Mouse (Mus musculus) spleen, adult 2 months (tissue): ENCODE measurements at regions not wholly inside any gene's neighbourhood (a gene's known extent, or its start where the extent isn't known, plus 50 kb on each side); places are given as distances from the start of the nearest gene placed in this dataset.

Source experiments
- DNase-seq, 2 experiments: peaks; one replicate each; pipeline versions ENCODE4 v3.0.0 to v3.0.0-alpha.2; 2012 to 2021; ENCODE audit warnings: low spot score in 2 of 2, low read depth in 1 of 2
- H3K27ac ChIP-seq: fragments of 200-500 bp; 2 replicates; pipeline ENCODE4 v1.5.1; 2012; ENCODE audit warnings: low read length, inconsistent platforms; ENCODE audit not compliant: insufficient read depth
- H3K27me3 ChIP-seq: fragments of 200-500 bp; 2 replicates; pipeline ENCODE4 v1.6.1; 2012; ENCODE audit warnings: mild to moderate bottlenecking, moderate library complexity, low read length, inconsistent platforms; ENCODE audit not compliant: control insufficient read depth, insufficient read depth
- H3K36me3 ChIP-seq: fragments of 200-500 bp; 2 replicates; pipeline ENCODE4 v1.6.1; 2012; ENCODE audit warnings: mild to moderate bottlenecking, low read length, inconsistent platforms; ENCODE audit not compliant: control insufficient read depth, insufficient read depth
- H3K4me1 ChIP-seq: fragments of 200-500 bp; 2 replicates; pipeline ENCODE4 v1.6.1; 2011; ENCODE audit warnings: inconsistent platforms; ENCODE audit not compliant: control insufficient read depth, insufficient read depth, insufficient read length
- H3K4me3 ChIP-seq: fragments of 200-500 bp; 2 replicates; pipeline ENCODE4 v1.5.1; 2011; ENCODE audit warnings: mild to moderate bottlenecking, inconsistent platforms; ENCODE audit not compliant: insufficient read depth, insufficient read length; ENCODE audit errors: extremely low read depth
- CTCF ChIP-seq: fragments of 200-500 bp; IDR thresholded peaks from 2 replicates; pipeline ENCODE4 v1.5.1; 2011; ENCODE audit warnings: mild to moderate bottlenecking, inconsistent platforms; ENCODE audit not compliant: insufficient read depth, insufficient read length, insufficient replicate concordance; ENCODE audit errors: extremely low read depth
- POLR2A ChIP-seq: fragments of 200-500 bp; IDR thresholded peaks from 2 replicates; pipeline ENCODE4 v1.6.1; 2011; ENCODE audit warnings: low read depth, low read length, inconsistent platforms
- WGBS: fragments of 180-500 bp; shearing (Covaris S2); methylation state at CpG from one replicate; pipeline ENCODE4 v1.1.7; 2018; 5-methylcytosine and 5-hydroxymethylcytosine counted together

- Histone ChIP-seq H3K27me3 (no peaks in the 10 kb centered on the region), H3K36me3 (no peaks in the 10 kb centered on the region), H3K4me3 (no peak overlapping the region), H3K4me1 (no peaks in the 10 kb centered on the region), H3K27ac (no peak overlapping the region)
- no peak for DNase-seq
- 82% methylated on average over 6 of the region's 6 CpGs for WGBS
- TF ChIP-seq CTCF = no peak
- no peak for TF ChIP-seq POLR2A
These were observed 393.8 kb downstream of the Rnd3 start for GRCm38 (mm10) chr2:50755160-50755559.

- H3K4me1 ChIP-seq = no peaks in the 10 kb centered on the region
- no peak for TF ChIP-seq CTCF
- no peaks in the 10 kb centered on the region for H3K27me3 ChIP-seq
- H3K4me3 ChIP-seq = no peak overlapping the region
- WGBS = 89% methylated on average over 9 of the region's 9 CpGs
- no peaks in the 10 kb centered on the region for H3K36me3 ChIP-seq
- DNase-seq = no peak
- no peak overlapping the region for H3K27ac ChIP-seq
These were observed 396.5 kb downstream of the Rnd3 start for GRCm38 (mm10) chr2:50752408-50752807.

DNA sequence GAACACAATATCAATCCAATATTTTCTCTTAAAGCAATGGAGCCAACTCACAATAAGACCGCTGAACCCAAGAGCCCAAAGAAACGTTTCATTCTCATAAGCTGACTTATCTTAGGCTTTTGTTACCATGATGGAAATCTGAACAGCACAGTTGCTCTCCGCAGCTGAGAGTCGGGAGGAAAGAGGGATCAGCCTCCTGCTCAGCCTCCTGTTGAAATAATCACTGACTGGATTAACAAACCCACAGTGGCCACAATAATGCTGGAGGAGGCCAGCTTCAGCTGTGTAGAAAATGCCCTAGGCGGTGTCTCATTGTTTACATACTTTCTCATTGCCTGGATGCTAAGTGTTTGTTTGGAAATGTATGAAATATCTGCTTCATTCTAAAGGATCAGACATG lies 398.1 kb downstream of the Rnd3 start:
- DNase-seq = no peak
- Histone ChIP-seq H3K4me3 (no peak overlapping the region), H3K4me1 (no peaks in the 10 kb centered on the region), H3K27ac (no peak overlapping the region), H3K36me3 (no peaks in the 10 kb centered on the region), H3K27me3 (no peaks in the 10 kb centered on the region)
- TF ChIP-seq POLR2A = no peak
- TF ChIP-seq CTCF = no peak
- 92% methylated on average over 5 of the region's 5 CpGs for WGBS

DNA sequence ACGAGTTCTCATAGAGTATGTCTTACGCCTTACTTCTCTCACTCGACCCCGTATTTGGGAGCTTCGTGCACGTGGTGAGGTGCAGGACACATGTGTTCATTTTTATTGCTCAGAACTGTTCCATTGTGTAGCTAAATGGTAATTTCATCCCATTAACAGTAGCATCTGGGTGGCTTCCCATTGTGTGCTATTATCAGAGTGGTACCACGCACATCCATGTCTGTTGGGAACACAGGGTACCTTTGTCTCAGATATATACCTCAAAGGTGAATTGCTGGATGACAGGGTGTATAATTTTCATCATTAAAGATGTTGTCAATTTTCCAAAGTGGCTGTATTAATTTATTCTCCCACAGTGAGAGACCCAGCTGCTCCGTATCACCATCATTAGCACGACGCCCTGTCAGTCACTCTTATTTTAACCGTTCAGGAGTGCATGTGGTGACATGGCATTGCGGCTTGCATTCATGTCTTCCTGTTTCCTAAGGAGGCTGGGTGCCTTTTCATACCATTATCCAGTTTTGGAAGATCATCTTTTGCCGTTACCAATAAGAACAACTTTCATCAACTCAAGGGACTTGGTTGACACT lies 404.2 kb downstream of the Rnd3 start:
- Histone ChIP-seq H3K36me3 (no peaks in the 10 kb centered on the region), H3K27ac (no peak overlapping the region), H3K27me3 (no peaks in the 10 kb centered on the region), H3K4me1 (no peaks in the 10 kb centered on the region), H3K4me3 (no peak overlapping the region)
- TF ChIP-seq CTCF (no peak), POLR2A (no peak)
- WGBS = 94% methylated on average over 13 of the region's 13 CpGs
- DNase-seq = no peak

DNA sequence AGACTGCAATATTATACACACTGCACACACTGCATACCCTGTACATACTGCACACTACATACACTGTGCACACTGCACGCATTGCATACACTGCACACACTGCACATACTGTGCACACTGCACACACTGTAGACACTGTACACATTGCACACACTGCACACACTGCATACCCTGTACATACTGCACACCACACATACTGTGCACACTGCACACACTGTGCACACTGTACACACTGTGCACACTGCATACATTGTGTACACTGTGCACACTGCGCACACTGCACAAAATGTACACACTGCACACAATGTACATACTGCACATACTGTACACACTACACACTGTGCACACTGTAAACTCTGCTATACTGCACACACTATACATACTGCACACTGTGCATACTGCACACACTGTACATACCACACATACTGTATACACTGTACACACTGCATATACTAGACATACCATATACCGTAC lies 405.1 kb downstream of the Rnd3 start:
- TF ChIP-seq CTCF (no peak), POLR2A (no peak)
- no peak for DNase-seq
- no peaks in the 10 kb centered on the region for H3K27me3 ChIP-seq
- H3K36me3 ChIP-seq = no peaks in the 10 kb centered on the region
- H3K4me3 ChIP-seq = no peak overlapping the region
- no peak overlapping the region for H3K27ac ChIP-seq
- no peaks in the 10 kb centered on the region for H3K4me1 ChIP-seq
- 96% methylated on average over 3 of the region's 3 CpGs for WGBS

DNA sequence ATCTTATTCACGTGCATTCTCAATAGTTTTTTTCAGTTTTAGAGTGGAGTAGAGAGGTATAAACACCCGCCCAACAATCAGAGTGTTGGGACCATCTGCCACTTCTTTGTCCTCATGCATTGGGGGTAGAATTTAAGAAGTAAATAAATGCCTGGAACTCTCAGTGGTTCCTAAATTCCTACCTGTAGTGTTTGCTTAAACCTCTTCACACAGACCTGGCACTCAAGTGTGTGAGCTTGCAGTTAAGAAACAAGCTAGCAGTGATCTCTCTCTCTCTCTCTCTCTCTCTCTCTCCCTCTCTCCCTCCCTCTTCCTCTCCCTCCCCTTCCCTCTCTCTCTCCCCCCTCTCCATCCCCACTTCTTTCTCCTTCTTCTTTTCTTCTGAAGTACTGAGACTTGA lies 406.5 kb downstream of the Rnd3 start:
- no peaks in the 10 kb centered on the region for H3K36me3 ChIP-seq
- TF ChIP-seq CTCF (no peak), POLR2A (no peak)
- no peaks in the 10 kb centered on the region for H3K4me1 ChIP-seq
- no peaks in the 10 kb centered on the region for H3K27me3 ChIP-seq
- no peak overlapping the region for H3K4me3 ChIP-seq
- no peak for DNase-seq
- WGBS = 88% methylated on average over 2 of the region's 2 CpGs
- H3K27ac ChIP-seq = no peak overlapping the region

DNA sequence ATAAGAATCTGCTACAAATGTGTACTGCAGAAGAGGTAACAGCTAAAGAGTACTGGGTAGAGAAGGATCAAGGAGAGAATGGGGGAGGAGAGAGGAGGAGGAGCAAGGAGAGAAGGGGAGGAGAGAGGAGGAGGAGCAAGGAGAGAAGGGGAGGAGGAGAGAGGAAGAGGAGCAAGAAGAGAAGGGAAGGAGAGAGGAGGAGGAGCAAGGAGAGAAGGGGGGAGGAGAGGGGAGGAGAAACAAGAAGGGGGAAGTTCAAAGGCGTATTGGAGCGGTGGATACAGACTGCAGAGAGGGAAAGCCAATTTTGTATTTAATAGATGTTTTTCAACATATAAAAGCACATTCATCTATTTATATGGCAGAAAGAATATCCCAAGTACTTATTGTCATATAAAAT lies 407.6 kb downstream of the Rnd3 start:
- no peak for DNase-seq
- 43% methylated on average over 2 of the region's 2 CpGs for WGBS
- TF ChIP-seq CTCF (no peak), POLR2A (no peak)
- no peaks in the 10 kb centered on the region for H3K27me3 ChIP-seq
- no peak overlapping the region for H3K27ac ChIP-seq
- no peaks in the 10 kb centered on the region for H3K36me3 ChIP-seq
- no peak overlapping the region for H3K4me3 ChIP-seq
- no peaks in the 10 kb centered on the region for H3K4me1 ChIP-seq
